Mouse (Mus musculus): ENCODE measurements around the gene Zfp217.
"Not testable (repeated sequence)": the region's sequence is repeated elsewhere in the genome, so short reads cannot be mapped to it uniquely, and the experiment has no call there.

Zfp217 gene

DNA sequence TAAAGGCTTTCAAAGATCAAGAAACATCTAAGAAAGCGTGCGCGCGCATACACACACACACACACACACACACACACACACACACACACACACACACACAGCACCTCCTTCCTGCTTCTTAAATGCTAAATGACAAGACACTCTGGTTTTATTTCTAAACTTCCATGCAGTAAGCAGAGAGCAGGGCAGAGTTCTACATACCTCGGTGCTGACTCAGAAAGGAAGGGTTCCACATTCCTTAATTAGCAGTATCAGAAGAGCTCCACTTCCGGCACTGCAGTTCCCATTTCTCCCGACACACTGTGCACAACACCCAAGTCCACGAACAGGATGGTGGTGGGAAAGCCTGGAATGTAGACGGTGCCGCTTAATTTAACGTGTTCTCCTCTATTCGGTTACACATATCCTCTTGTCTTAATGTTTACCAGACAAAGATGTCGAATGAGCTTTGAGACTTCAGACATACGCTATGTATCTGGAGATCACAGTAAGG is at the start of gene Zfp217:
Gene Zfp217, minus strand, starts transcription at position 443 of the 493 bp plus-strand sequence.
- DNase-seq (ENCODE audit: low spot score in 2 of 2): peak in 1 of 2 experiments; percentile 52

GRCm38 (mm10) chr2:170195542-170196089 is 47.7 kb upstream of the Zfp217 start:
- no peak for DNase-seq (ENCODE audit: low spot score in 2 of 2)

DNA sequence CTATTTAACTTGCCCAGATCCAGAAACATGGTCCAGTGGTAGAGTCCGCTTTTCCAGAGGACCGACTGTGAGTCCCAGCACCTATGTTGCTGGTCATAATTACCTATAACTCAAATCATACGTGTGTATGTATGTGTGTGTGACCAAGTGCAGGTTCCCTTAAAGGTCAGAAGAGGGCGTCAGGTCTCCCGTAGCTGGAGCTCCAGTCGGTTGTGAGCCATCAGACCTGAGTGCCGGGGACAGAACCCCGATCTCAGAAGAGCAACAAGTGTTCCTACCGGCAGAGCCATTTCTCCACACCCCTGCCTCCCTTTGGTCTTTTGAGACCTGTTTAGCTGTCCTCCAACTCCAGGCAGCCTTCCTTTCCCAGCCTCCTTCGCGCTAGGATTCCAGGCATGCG is 46.9 kb upstream of the Zfp217 start:
- no peak for DNase-seq (ENCODE audit: low spot score in 2 of 2)

GRCm38 (mm10) chr2:170193850-170194249 is 45.9 kb upstream of the Zfp217 start:
- no peak for DNase-seq (ENCODE audit: low spot score in 2 of 2)

GRCm38 (mm10) chr2:170193211-170193610 is 45.3 kb upstream of the Zfp217 start:
- DNase-seq (ENCODE audit: low spot score in 2 of 2): no peak

- no peak for DNase-seq (ENCODE audit: low spot score in 2 of 2)
Measured at GRCm38 (mm10) chr2:170192731-170193149, 44.8 kb upstream of the Zfp217 start.

GRCm38 (mm10) chr2:170188721-170189120 is 40.8 kb upstream of the Zfp217 start:
- no peak for DNase-seq (ENCODE audit: low spot score in 2 of 2)

- DNase-seq (ENCODE audit: low spot score in 2 of 2): no peak
Measured at GRCm38 (mm10) chr2:170185137-170185837, 37.4 kb upstream of the Zfp217 start.

GRCm38 (mm10) chr2:170184175-170184983 is 36.5 kb upstream of the Zfp217 start:
- DNase-seq (ENCODE audit: low spot score in 2 of 2): peak; percentile 44 to 80

DNA sequence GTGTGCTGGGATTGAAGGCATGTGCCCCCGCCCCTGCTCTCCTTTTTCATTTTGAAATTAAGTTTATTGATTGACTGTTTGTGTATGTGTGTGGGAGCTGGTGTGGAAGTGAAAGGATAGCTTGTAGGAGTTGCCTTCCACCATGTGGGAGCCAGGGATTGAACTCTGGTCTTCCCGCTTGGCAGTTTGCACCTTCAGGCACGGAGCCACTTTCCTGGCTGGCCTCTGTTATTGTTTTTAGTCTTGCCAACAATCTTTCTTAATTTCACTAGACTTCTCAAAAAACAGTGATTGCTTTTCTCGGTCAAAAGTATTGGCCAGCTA is 35.9 kb upstream of the Zfp217 start:
- no peak for DNase-seq (ENCODE audit: low spot score in 2 of 2)

- DNase-seq (ENCODE audit: low spot score in 2 of 2): no peak
Measured at GRCm38 (mm10) chr2:170181862-170182261, 34.0 kb upstream of the Zfp217 start.

DNA sequence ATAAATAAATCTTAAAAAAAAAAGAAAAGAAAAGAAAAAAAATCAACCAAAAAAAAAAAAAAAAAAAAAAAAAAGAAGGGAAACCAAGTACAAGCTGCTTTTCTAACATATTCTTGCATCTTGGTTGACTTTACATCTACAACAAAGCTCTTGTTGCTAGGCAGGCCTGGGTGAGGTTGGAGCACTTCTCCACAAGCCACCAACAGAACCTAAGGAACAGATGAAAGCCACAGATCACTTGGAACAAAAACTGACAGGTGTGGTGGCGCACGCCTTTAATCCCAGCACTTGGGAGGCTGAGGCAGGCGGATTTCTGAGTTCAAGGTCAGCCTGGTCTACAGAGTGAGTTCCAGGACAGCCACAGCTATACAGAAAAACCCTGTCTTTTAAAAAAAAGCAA is 32.9 kb upstream of the Zfp217 start:
- not testable (repeated sequence) for DNase-seq (ENCODE audit: low spot score in 2 of 2)

- no peak for DNase-seq (ENCODE audit: low spot score in 2 of 2)
Measured at GRCm38 (mm10) chr2:170179317-170179716, 31.4 kb upstream of the Zfp217 start.

DNA sequence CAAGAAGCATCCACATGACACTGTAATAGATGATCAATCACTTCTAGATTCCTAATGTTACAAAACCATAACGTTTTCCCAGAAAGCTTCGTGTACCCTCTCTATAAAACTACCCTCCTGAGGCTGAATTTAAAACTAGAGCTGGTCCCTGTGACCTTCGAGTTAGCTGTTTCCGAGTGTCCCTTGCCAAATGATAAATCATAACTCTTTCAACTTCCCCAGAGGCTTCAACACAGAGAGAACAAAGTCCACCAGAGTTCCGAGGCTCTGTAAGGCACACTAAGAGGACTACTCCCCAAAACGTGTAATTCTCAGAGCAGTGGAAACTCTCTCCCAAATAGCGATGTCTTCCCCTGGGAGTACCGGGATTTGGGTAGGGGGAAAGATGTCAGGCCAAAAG is 29.4 kb upstream of the Zfp217 start:
- no peak for DNase-seq (ENCODE audit: low spot score in 2 of 2)

DNA sequence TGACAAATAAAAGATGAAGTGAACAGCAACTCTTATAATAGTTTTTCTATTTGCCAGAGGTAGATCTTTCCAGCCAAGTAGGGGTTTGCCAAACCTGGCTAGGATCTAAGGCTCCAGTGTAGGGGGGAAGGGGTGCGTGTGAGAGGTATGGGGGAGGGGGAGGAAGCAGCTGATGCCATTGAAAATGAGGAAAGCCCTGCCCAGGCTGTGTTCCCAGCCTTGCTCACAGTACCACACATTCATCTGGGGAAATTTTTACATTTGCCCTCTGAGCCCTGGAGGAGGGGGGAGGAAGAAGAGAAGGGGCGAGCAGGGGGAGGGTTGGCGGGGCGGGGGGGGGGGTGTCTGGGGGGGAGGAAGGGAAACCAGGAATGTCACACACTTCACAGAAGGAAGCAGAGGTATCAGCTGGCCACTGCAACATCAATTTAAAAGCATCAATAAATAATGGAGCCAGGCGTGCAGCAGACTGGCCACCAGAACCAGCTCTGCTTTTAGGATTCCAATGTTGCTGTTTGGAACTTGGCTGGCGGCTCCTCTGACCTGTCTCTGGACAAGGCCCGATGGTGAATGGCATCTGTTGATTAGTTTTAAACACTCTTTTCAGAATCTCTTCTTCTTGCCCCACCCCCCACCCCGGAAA is 28.5 kb upstream of the Zfp217 start:
- DNase-seq (ENCODE audit: low spot score in 2 of 2): no peak

- no peak for DNase-seq (ENCODE audit: low spot score in 2 of 2)
Measured at GRCm38 (mm10) chr2:170175661-170176150, 27.8 kb upstream of the Zfp217 start.

- DNase-seq (ENCODE audit: low spot score in 2 of 2): no peak
Measured at GRCm38 (mm10) chr2:170175190-170175589, 27.3 kb upstream of the Zfp217 start.

DNA sequence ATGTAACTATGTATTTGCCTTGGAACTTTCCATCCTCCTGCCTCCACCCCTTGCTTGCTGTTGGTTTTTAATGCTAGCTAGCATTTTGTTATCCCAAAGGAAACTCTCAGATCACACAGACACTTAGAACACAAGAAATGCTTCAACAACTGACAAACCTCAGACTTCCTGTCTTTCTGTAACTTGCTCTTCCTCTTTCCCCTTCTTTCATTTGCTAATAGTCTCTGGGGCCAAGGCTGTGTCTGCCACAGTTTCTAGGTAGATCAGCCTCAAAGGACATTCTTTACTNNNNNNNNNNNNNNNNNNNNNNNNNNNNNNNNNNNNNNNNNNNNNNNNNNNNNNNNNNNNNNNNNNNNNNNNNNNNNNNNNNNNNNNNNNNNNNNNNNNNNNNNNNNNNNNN is 21.2 kb upstream of the Zfp217 start:
- no peak for DNase-seq (ENCODE audit: low spot score in 2 of 2)

DNA sequence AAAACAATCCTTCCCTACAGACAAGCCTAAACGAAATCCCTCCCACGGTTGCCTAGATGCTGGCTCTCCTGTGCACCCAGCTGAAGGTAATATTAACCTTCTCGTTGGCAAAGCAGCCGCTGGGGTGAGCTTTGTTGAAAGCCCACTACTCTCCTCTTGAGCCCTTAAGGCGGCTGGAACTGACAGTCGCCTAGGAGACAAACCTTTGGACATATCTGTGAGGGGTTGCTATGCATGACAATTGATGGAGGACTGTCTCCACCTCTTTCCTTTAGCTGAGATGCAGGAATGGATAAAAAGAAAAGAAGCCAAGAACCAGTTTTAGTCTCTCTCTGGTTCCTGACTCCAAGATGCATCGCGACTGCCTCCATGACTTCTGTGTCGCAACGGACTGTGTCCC is 17.7 kb upstream of the Zfp217 start:
- no peak for DNase-seq (ENCODE audit: low spot score in 2 of 2)

DNA sequence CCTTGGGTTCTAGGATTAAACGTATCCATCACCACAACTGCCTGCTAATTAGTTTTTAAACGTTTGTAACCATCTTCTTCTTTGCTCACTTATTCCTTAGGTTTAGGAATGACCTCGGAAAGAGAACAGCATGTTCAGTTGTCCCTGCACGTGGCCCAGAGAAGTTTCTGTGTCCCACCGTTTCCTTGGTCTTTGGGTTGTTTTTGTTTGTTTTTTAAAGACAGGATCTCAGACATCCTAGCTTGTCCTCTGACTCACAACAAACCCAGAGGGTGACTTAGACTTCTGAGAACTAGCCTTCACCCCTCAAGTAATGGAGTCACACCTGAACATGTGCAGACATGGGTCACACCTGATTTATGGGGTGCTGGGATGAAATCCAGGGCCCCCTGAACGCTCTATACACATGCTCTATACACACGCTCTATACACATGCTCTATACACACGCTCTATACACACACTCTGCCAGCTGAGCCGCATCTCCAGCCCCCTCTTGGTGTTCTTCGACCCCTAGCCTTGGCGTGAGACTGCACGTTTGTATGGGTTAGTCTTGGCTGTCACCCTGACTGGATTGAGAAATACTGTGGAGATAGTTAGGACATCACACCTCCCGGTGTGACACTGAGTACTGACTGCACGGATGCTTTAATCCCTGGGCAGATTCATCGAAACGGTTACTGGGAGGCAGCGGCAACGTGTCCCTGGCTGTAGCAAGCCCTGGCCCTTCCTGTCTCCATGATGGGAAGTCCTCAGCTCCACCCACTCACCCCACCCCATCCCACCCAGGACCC is 16.0 kb upstream of the Zfp217 start:
- no peak for DNase-seq (ENCODE audit: low spot score in 2 of 2)

Measured in spleen, postnatal 10 days (tissue).